Mouse (Mus musculus) heart, adult 2 months (tissue): Measurements from ENCODE around the gene Rlim.

ENCODE experiments used
- CTCF ChIP-seq: fragments of 200-600 bp; IDR thresholded peaks from 2 replicates; pipeline ENCODE4 v1.8.1; 2022; ENCODE audit warnings: antibody characterized with exemption, mild to moderate bottlenecking, moderate library complexity
- POLR2A ChIP-seq: fragments of 200-500 bp; IDR thresholded peaks from 2 replicates; pipeline ENCODE4 v1.6.1; 2011; ENCODE audit warnings: mild to moderate bottlenecking, low read depth, low read length, control low read depth; ENCODE audit not compliant: insufficient read depth

- TF ChIP-seq POLR2A (no peak), CTCF (no peak)
Measured at GRCm38 (mm10) chrX:104015048-104015447, 34.0 kb upstream of the Rlim start.
